10 mouse cellular contexts compared by ENCODE assay signal in genomic region chr4:99659361-99660072, GRCm38 (mm10). TPM values are rescaled to one million over a fixed set of nuclear protein-coding genes. Genes with fewer than 3 reads are reported as not detected.
A peak's percentile ranks its signal among the peaks of the same experiment; 100 is the strongest.
DNase-seq lines count a peak whose midpoint lies in the region; ATAC-seq and TF ChIP-seq lines count a peak whose summit lies in the region.
"Had no signal": no experiment of that assay in that cellular context is flagged by ENCODE, and none has a peak within 500 bp of the region (broad histone marks: within the 10 kb centered on the region; RNA-seq: fewer than 3 reads in every experiment).

No protein-coding gene starts in this region.

- no peak for ATAC-seq in kidney, embryonic 14.5 days (ENCODE audit: low FRiP score, low TSS enrichment)
- ATAC-seq in limb, embryonic 13.5 days (ENCODE audit: low FRiP score, low read depth) = no peak
- ATAC-seq: lung, postnatal 0 days had no signal

- peak; percentile 14 to 37 for DNase-seq in cerebellum, adult 2 months
- no peak for DNase-seq in cerebellum, adult 9-10 months
- DNase-seq in kidney, postnatal 10 days = peak; percentile 12
- DNase-seq in embryo, embryonic 11 days = peak; percentile 57
- DNase-seq in spleen, postnatal 10 days (ENCODE audit: low spot score in 2 of 2) = no peak
- no peak for DNase-seq in urinary bladder, postnatal 25 days (ENCODE audit: low spot score)
- DNase-seq: kidney, adult 18-20 months had no signal

- no peaks in the 10 kb centered on the region for H3K4me1 ChIP-seq in cerebellum, adult 2 months (ENCODE audit: control insufficient read depth, insufficient read depth, low read length)
- H3K4me1 ChIP-seq in kidney, embryonic 14.5 days (ENCODE audit: control insufficient read depth, insufficient read depth, low read length) = peaks cover 10% of the 10 kb centered on the region; the same call in 1 of the 2 replicates
- peaks cover 35% of the 10 kb centered on the region for H3K4me1 ChIP-seq in limb, embryonic 13.5 days

- H3K4me3 ChIP-seq in cerebellum, adult 2 months (replicated peaks; ENCODE audit: insufficient read depth, low read depth, low read length) = no peak overlapping the region
- H3K4me3 ChIP-seq in kidney, embryonic 14.5 days (ENCODE audit: low read length) = no peak overlapping the region
- no peak overlapping the region; the same call in 1 of the 2 replicates for H3K4me3 ChIP-seq in limb, embryonic 13.5 days

- H3K9me3 ChIP-seq in kidney, embryonic 14.5 days (ENCODE audit: control insufficient read depth, low read length) = no peaks in the 10 kb centered on the region
- H3K9me3 ChIP-seq in limb, embryonic 13.5 days = no peaks in the 10 kb centered on the region

- H3K9ac ChIP-seq in kidney, embryonic 14.5 days (ENCODE audit: low read depth, low read length) = no peak overlapping the region
- H3K9ac ChIP-seq in limb, embryonic 13.5 days = no peak overlapping the region

- 7% methylated on average over 28 of the region's 28 CpGs for WGBS in cerebellum, adult 2 months
- 2% methylated on average over 28 of the region's 28 CpGs for whole genome bisulfite sequencing in kidney, embryonic 14.5 days
- 1% methylated on average over 28 of the region's 28 CpGs for WGBS in limb, embryonic 13.5 days

- no peak overlapping the region for H3K4me2 ChIP-seq in kidney, embryonic 14.5 days (replicated peaks; ENCODE audit: low read depth, low read length)
- H3K4me2 ChIP-seq in limb, embryonic 13.5 days (replicated peaks) = peak overlapping the region; percentile 21; the same call in 1 of the 2 replicates

- no peaks in the 10 kb centered on the region for H3K36me3 ChIP-seq in kidney, embryonic 14.5 days (ENCODE audit: control insufficient read depth, insufficient read depth, low read length)
- H3K36me3 ChIP-seq in limb, embryonic 13.5 days = no peaks in the 10 kb centered on the region

- peaks cover 33% of the 10 kb centered on the region; the same call in 1 of the 2 replicates for H3K27me3 ChIP-seq in cerebellum, adult 2 months (ENCODE audit: control insufficient read depth, insufficient read depth, low read length)
- peaks cover 87% of the 10 kb centered on the region for H3K27me3 ChIP-seq in kidney, embryonic 14.5 days (ENCODE audit: control insufficient read depth, insufficient read depth, low read length)
- peaks cover 97% of the 10 kb centered on the region for H3K27me3 ChIP-seq in limb, embryonic 13.5 days

- no peak for TF ChIP-seq POLR2A in cerebellum, adult 2 months (IDR thresholded peaks at IDR 0.05; ENCODE audit: borderline replicate concordance, insufficient read depth, low read length)

- no peak for TF ChIP-seq CTCF in cerebellum, adult 2 months (IDR thresholded peaks at IDR 0.05; ENCODE audit: borderline replicate concordance, insufficient read depth, low read depth, low read length)

- no peak overlapping the region for H3K27ac ChIP-seq in cerebellum, adult 2 months (ENCODE audit: insufficient read depth, low read length)
- no peak overlapping the region for H3K27ac ChIP-seq in kidney, embryonic 14.5 days (ENCODE audit: low read depth, low read length)
- H3K27ac ChIP-seq in limb, embryonic 13.5 days = no peak overlapping the region

RNA-seq across cellular contexts. Expression of gene Foxd3, which starts 3.4 kb away (rescaled TPM):
- polyA plus RNA-seq in cerebellum, adult 2 months (2012; rRNA removed) = 0.18 and 0.30 TPM in 2 replicates
- not detected in 2 replicates for polyA plus RNA-seq in kidney, embryonic 14.5 days (2014; fragmentation: Nextera tagmentation; extraction: Ambion mirVana)
- polyA plus RNA-seq in limb, embryonic 13.5 days (2015; fragmentation: Nextera tagmentation; extraction: Ambion mirVana) = 0.74 and 0.80 TPM in 2 replicates

RNA-seq across cellular contexts. Expression of gene Alg6, which starts 55.9 kb away (rescaled TPM):
- 15.1 and 15.3 TPM in 2 replicates for polyA plus RNA-seq in cerebellum, adult 2 months (2012; rRNA removed)
- 27.2 and 34.1 TPM in 2 replicates for polyA plus RNA-seq in kidney, embryonic 14.5 days (2014; fragmentation: Nextera tagmentation; extraction: Ambion mirVana)
- polyA plus RNA-seq in limb, embryonic 13.5 days (2015; fragmentation: Nextera tagmentation; extraction: Ambion mirVana) = 20.5 and 21.9 TPM in 2 replicates

Comparison
In these comparisons a context has a peak if more than half of its experiments do, and no peak if none do; other contexts are left out.
1. DNase-seq: peak in cerebellum, adult 2 months (2 of 2), kidney, postnatal 10 days (single experiment) and embryo, embryonic 11 days (single experiment); none in cerebellum, adult 9-10 months (single experiment), spleen, postnatal 10 days (0 of 2) and urinary bladder, postnatal 25 days (single experiment).